Mouse (Mus musculus) C2C12 (cell line): Measurements from ENCODE around the gene Olfr522. TPM values are rescaled to one million over a fixed set of nuclear protein-coding genes. Genes with fewer than 3 reads are reported as not detected.

Experiments
- H3K27me3 ChIP-seq: one replicate; pipeline ENCODE4 v1.6.1; 2011; ENCODE audit not compliant: control insufficient read depth, insufficient read depth, insufficient read length
- H3K36me3 ChIP-seq: one replicate; pipeline ENCODE4 v1.6.1; 2011; ENCODE audit not compliant: control insufficient read depth, insufficient read depth
- H3K4me3 ChIP-seq: one replicate; pipeline ENCODE4 v1.5.1; 2011; ENCODE audit warnings: mild to moderate bottlenecking, control low read depth; ENCODE audit not compliant: poor library complexity, insufficient read depth, severe bottlenecking
- H3K79me2 ChIP-seq: one replicate; pipeline ENCODE4 v1.6.1; 2011; ENCODE audit not compliant: control insufficient read depth, insufficient read depth
- H3K79me3 ChIP-seq: one replicate; pipeline ENCODE4 v1.6.1; 2011; ENCODE audit warnings: low read depth, control low read depth
- H3ac ChIP-seq: one replicate; pipeline ENCODE3; 2011; ENCODE audit warnings: low read depth; ENCODE audit not compliant: control insufficient read depth, insufficient read length
- CEBPB ChIP-seq: IDR thresholded peaks from one replicate; pipeline ENCODE4 v1.6.1; 2011; ENCODE audit warnings: low read depth, mild to moderate bottlenecking, control low read depth, moderate library complexity
- CTCF ChIP-seq: IDR thresholded peaks from one replicate; pipeline ENCODE4 v1.5.1; 2011; ENCODE audit not compliant: control insufficient read depth, insufficient read depth, insufficient read length
- FOSL1 ChIP-seq: IDR thresholded peaks from one replicate; pipeline ENCODE4 v1.8.0; 2011; ENCODE audit warnings: mild to moderate bottlenecking, low read length; ENCODE audit not compliant: poor library complexity, insufficient read depth, severe bottlenecking
- MAX ChIP-seq: IDR thresholded peaks from one replicate; pipeline ENCODE4 v1.6.1; 2011; ENCODE audit warnings: mild to moderate bottlenecking, control low read depth
- MYOD1 ChIP-seq: IDR thresholded peaks from one replicate; pipeline ENCODE4 v1.6.1; 2011; ENCODE audit warnings: low read depth; ENCODE audit not compliant: control insufficient read depth, insufficient read length
- MYOG ChIP-seq: IDR thresholded peaks from one replicate; pipeline ENCODE4 v1.6.1; 2011; ENCODE audit not compliant: control insufficient read depth, insufficient read length; ENCODE audit errors: extremely low read depth
- USF1 ChIP-seq: IDR thresholded peaks from one replicate; pipeline ENCODE4 v1.6.1; 2011; ENCODE audit warnings: low read depth, mild to moderate bottlenecking, control low read depth, moderate library complexity
- polyA plus RNA-seq: library from polyadenylated mRNA; unstranded; fragments of >200 nt; fragmentation: generic; extraction: Trizol; gene quantifications from one replicate; pipeline ENCODE4 v1.2.1, GENCODE M21; 2012; ENCODE audit warnings: missing spikeins

The Olfr522 gene
- polyA plus RNA-seq, 1 experiment: not detected

DNA sequence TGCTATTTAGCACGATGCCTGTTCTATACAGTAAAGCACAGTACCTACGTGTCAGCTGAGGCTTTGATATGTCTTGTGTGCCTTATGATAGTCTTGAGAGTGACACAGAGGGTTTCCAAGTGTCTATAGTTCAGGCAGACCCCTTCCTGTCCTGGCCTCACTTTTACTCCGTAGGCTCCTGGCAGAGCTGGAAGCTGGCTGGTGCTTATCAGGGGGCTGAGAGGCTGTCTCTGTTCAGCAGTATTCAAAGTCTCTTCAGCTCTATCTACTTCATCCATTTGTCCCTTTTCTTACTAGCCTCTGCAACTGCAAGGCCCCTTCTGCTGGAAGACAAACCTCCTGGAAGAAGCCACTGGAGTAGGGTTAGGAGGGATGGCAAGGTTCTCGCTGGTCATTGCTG lies 36.5 kb upstream of the Olfr522 start:
- Histone ChIP-seq H3K36me3 (no peaks in the 10 kb centered on the region), H3K27me3 (no peaks in the 10 kb centered on the region), H3K4me3 (no peak overlapping the region), H3K79me3 (no peaks in the 10 kb centered on the region), H3K79me2 (no peaks in the 10 kb centered on the region), H3ac (no peak overlapping the region)
- TF ChIP-seq FOSL1: no peak
- no peak for TF ChIP-seq CEBPB
- no peak for TF ChIP-seq MYOG
- no peak for TF ChIP-seq MAX
- no peak for TF ChIP-seq MYOD1
- TF ChIP-seq CTCF: no peak
- no peak for TF ChIP-seq USF1

- H3K79me3 ChIP-seq: no peaks in the 10 kb centered on the region
These were observed 31.4 kb upstream of the Olfr522 start for GRCm38 (mm10) chr7:140196002-140196401.

GRCm38 (mm10) chr7:140194031-140194430 lies 29.5 kb upstream of the Olfr522 start:
- Histone ChIP-seq H3K79me2 (no peaks in the 10 kb centered on the region), H3K79me3 (no peaks in the 10 kb centered on the region), H3K4me3 (no peak overlapping the region), H3K36me3 (no peaks in the 10 kb centered on the region), H3ac (no peak overlapping the region), H3K27me3 (no peaks in the 10 kb centered on the region)
- no peak for TF ChIP-seq MAX
- no peak for TF ChIP-seq FOSL1
- no peak for TF ChIP-seq MYOG
- TF ChIP-seq CTCF: no peak
- TF ChIP-seq MYOD1: no peak
- TF ChIP-seq USF1: no peak
- TF ChIP-seq CEBPB: no peak

More at GRCm38 (mm10) chr7:140196002-140196401, 31.4 kb upstream of the Olfr522 start:
- TF ChIP-seq FOSL1 (no peak), USF1 (no peak), MYOG (no peak), MAX (no peak), CTCF (no peak), MYOD1 (no peak), CEBPB (no peak)
- Histone ChIP-seq H3ac (no peak overlapping the region), H3K79me2 (no peaks in the 10 kb centered on the region), H3K27me3 (no peaks in the 10 kb centered on the region), H3K4me3 (no peak overlapping the region), H3K36me3 (no peaks in the 10 kb centered on the region)

- TF ChIP-seq MYOD1 (no peak), CEBPB (no peak), FOSL1 (no peak), CTCF (no peak), MAX (no peak), MYOG (no peak), USF1 (no peak)
- H3K79me2 ChIP-seq: no peaks in the 10 kb centered on the region
- no peak overlapping the region for H3K4me3 ChIP-seq
- no peak overlapping the region for H3ac ChIP-seq
- H3K79me3 ChIP-seq: no peaks in the 10 kb centered on the region
- no peaks in the 10 kb centered on the region for H3K27me3 ChIP-seq
- H3K36me3 ChIP-seq: no peaks in the 10 kb centered on the region
These were observed 28.3 kb upstream of the Olfr522 start for GRCm38 (mm10) chr7:140192851-140193250.

GRCm38 (mm10) chr7:140192445-140192844 lies 27.9 kb upstream of the Olfr522 start:
- no peaks in the 10 kb centered on the region for H3K79me2 ChIP-seq
- H3K27me3 ChIP-seq: no peaks in the 10 kb centered on the region
- no peaks in the 10 kb centered on the region for H3K79me3 ChIP-seq
- no peak for TF ChIP-seq USF1
- TF ChIP-seq MAX: no peak
- no peak for TF ChIP-seq MYOD1
- TF ChIP-seq MYOG: no peak
- no peak for TF ChIP-seq CTCF
- TF ChIP-seq FOSL1: no peak
- TF ChIP-seq CEBPB: no peak
- H3K36me3 ChIP-seq: no peaks in the 10 kb centered on the region
- no peak overlapping the region for H3ac ChIP-seq
- no peak overlapping the region for H3K4me3 ChIP-seq

DNA sequence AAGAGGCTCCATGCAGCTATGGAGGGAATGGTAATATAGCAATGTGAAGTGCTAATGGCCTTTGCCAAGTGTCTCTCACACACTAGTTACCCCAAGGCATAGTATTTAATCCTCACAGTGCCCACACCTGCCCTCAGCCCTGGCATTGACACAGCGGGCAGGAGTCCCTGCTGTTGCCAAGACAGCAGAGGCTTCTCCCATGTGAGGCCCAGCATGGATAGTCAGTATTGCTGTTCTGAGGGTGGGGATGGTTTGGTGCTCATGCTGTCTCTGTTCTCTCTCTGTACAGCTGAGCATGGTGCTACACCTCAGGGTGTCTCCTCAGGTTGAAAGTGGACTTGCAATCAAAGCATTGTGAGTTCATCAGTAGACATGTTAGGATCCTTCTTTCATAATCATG lies 25.9 kb upstream of the Olfr522 start:
- H3K79me3 ChIP-seq: no peaks in the 10 kb centered on the region
- H3K4me3 ChIP-seq: no peak overlapping the region
- TF ChIP-seq USF1 (no peak), MAX (no peak), MYOD1 (no peak), MYOG (no peak), FOSL1 (no peak), CEBPB (no peak), CTCF (no peak)
- H3K36me3 ChIP-seq: no peaks in the 10 kb centered on the region
- H3K79me2 ChIP-seq: no peaks in the 10 kb centered on the region
- no peak overlapping the region for H3ac ChIP-seq
- no peaks in the 10 kb centered on the region for H3K27me3 ChIP-seq
